Mouse (Mus musculus) c-Kit-positive CD71-negative TER-119-negative erythroid progenitor cells, embryonic 14.5 days (primary cell): Measurements from ENCODE around the gene Ccdc13.

Experiments
- DNase-seq: peaks from one replicate; pipeline ENCODE4 v3.0.0-alpha.2; 2013; ENCODE audit warnings: low read depth

The Ccdc13 gene

GRCm38 (mm10) chr9:121846526-121847118 lies 7.4 kb upstream of the Ccdc13 start:
- peak; percentile 46 for DNase-seq

- no peak for DNase-seq
These were observed 3.7 kb upstream of the Ccdc13 start for GRCm38 (mm10) chr9:121842914-121843313.

- no peak for DNase-seq
These were observed 333 bp upstream of the Ccdc13 start for GRCm38 (mm10) chr9:121839622-121839965.

GRCm38 (mm10) chr9:121838008-121838407 lies 1.3 kb downstream of the Ccdc13 start:
- DNase-seq, result no peak

- no peak for DNase-seq
These were observed 5.4 kb downstream of the Ccdc13 start for GRCm38 (mm10) chr9:121833825-121834224.

- DNase-seq, result peak; percentile 65
These were observed 8.3 kb downstream of the Ccdc13 start for GRCm38 (mm10) chr9:121830956-121831293.

- peak; percentile 23 for DNase-seq
These were observed 8.9 kb downstream of the Ccdc13 start for GRCm38 (mm10) chr9:121830243-121830955.

GRCm38 (mm10) chr9:121829270-121829992 lies 9.8 kb downstream of the Ccdc13 start:
- DNase-seq, result no peak

- no peak for DNase-seq
These were observed 10.9 kb downstream of the Ccdc13 start for GRCm38 (mm10) chr9:121828314-121828713.

- DNase-seq, result no peak
These were observed 12.9 kb downstream of the Ccdc13 start for GRCm38 (mm10) chr9:121826356-121826755.

- no peak for DNase-seq
These were observed 15.3 kb downstream of the Ccdc13 start for GRCm38 (mm10) chr9:121823991-121824390.

- DNase-seq, result no peak
These were observed 16.2 kb downstream of the Ccdc13 start for GRCm38 (mm10) chr9:121823051-121823450.

- DNase-seq, result no peak
These were observed 16.7 kb downstream of the Ccdc13 start for GRCm38 (mm10) chr9:121822585-121822991.

GRCm38 (mm10) chr9:121820765-121821164 lies 18.5 kb downstream of the Ccdc13 start:
- no peak for DNase-seq

- no peak for DNase-seq
These were observed 19.3 kb downstream of the Ccdc13 start for GRCm38 (mm10) chr9:121819771-121820471.

- no peak for DNase-seq
These were observed 20.0 kb downstream of the Ccdc13 start for GRCm38 (mm10) chr9:121819073-121819770.

GRCm38 (mm10) chr9:121815183-121815582 lies 24.1 kb downstream of the Ccdc13 start:
- DNase-seq, result no peak

GRCm38 (mm10) chr9:121810081-121810821 lies 29.0 kb downstream of the Ccdc13 start:
- no peak for DNase-seq

GRCm38 (mm10) chr9:121808511-121808910 lies 30.8 kb downstream of the Ccdc13 start:
- no peak for DNase-seq

- no peak for DNase-seq
These were observed 31.3 kb downstream of the Ccdc13 start for GRCm38 (mm10) chr9:121807947-121808346.

- DNase-seq, result no peak
These were observed 31.7 kb downstream of the Ccdc13 start for GRCm38 (mm10) chr9:121807546-121807945.
